19 mouse cellular contexts compared by ENCODE assay signal in the genomic region with DNA sequence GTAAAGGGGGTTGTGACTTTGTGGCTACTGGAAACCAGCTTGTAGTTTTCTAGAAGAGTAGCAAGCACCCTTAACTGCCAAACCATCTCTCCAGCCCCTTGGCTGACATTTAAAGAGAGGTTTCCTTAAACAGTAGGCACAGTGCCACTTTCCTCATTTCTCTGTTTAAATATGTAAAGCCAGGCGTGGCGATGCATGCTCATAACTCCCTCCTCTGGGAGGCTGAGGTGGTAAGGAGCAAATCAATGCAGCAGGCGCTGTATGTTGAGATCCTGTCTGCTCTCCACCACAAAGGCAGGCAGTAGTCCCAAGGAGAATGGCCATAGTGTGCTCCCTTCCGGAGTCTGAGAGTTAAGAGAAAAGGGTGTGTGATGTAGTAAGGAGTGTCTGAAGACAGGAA. TPM values are rescaled to one million over a fixed set of nuclear protein-coding genes. Genes with fewer than 3 reads are reported as not detected.
DNase-seq lines count a peak whose midpoint lies in the region; ATAC-seq and TF ChIP-seq lines count a peak whose summit lies in the region.
"Had no signal": no experiment of that assay in that cellular context is flagged by ENCODE, and none has a peak within 500 bp of the region (broad histone marks: within the 10 kb centered on the region; RNA-seq: fewer than 3 reads in every experiment).

No protein-coding gene starts in this region.

- TF ChIP-seq EP300 in lung, postnatal 0 days (IDR thresholded peaks at IDR 0.05), result no peak

- peak; percentile 57 for DNase-seq in lung, postnatal 0 days (ENCODE audit: low spot score)
- no peak for DNase-seq in lung, postnatal 14 days
- DNase-seq in large intestine, adult 2 months (ENCODE audit: low read depth, low spot score), result peak; percentile 65
- no peak for DNase-seq in heart, adult 11 months
- DNase-seq in thymus, postnatal 0 days (ENCODE audit: low spot score), result no peak
- DNase-seq: adrenal gland, adult 2 months; adrenal gland, postnatal 25 days; cerebellum, adult 2 months; cerebellum, postnatal 10 days; gastrocnemius, postnatal 10 days; heart, adult 2 months; heart, postnatal 14 days had no signal

- peak; percentile 21; the same call in 1 of the 2 replicates for TF ChIP-seq CTCF in lung, postnatal 0 days (IDR thresholded peaks at IDR 0.05)

- H3K27me3 ChIP-seq in lung, postnatal 0 days (replicated peaks; ENCODE audit: insufficient read depth, low read length), result no peaks in the 10 kb centered on the region
- H3K27me3 ChIP-seq in neural tube, embryonic 13.5 days, result no peaks in the 10 kb centered on the region
- no peaks in the 10 kb centered on the region for H3K27me3 ChIP-seq in neural tube, embryonic 15.5 days (replicated peaks)
- H3K27me3 ChIP-seq: CH12.LX; heart, embryonic 15.5 days; hindbrain, embryonic 13.5 days had no signal

- no peak overlapping the region for H3K4me3 ChIP-seq in lung, postnatal 0 days (ENCODE audit: low read depth, low read length)
- H3K4me3 ChIP-seq in neural tube, embryonic 13.5 days, result no peak overlapping the region
- H3K4me3 ChIP-seq in neural tube, embryonic 15.5 days (replicated peaks), result no peak overlapping the region
- H3K4me3 ChIP-seq: heart, adult 2 months; heart, embryonic 15.5 days; hindbrain, embryonic 13.5 days had no signal

- H3K27ac ChIP-seq in lung, postnatal 0 days (ENCODE audit: low read length), result no peak overlapping the region
- no peak overlapping the region for H3K27ac ChIP-seq in neural tube, embryonic 13.5 days (replicated peaks)
- no peak overlapping the region for H3K27ac ChIP-seq in neural tube, embryonic 15.5 days (replicated peaks)
- H3K27ac ChIP-seq: heart, adult 2 months; heart, embryonic 15.5 days; hindbrain, embryonic 13.5 days had no signal

- H3K4me2 ChIP-seq in lung, postnatal 0 days (replicated peaks; ENCODE audit: low read depth, low read length), result no peak overlapping the region
- H3K4me2 ChIP-seq in neural tube, embryonic 13.5 days, result no peak overlapping the region
- no peak overlapping the region for H3K4me2 ChIP-seq in neural tube, embryonic 15.5 days
- H3K4me2 ChIP-seq: heart, embryonic 11.5 days; heart, embryonic 15.5 days; hindbrain, embryonic 13.5 days had no signal

- H3K9me3 ChIP-seq in lung, postnatal 0 days (ENCODE audit: low read length), result no peaks in the 10 kb centered on the region
- H3K9me3 ChIP-seq in neural tube, embryonic 13.5 days, result no peaks in the 10 kb centered on the region
- H3K9me3 ChIP-seq in neural tube, embryonic 15.5 days (replicated peaks), result no peaks in the 10 kb centered on the region
- H3K9me3 ChIP-seq: heart, embryonic 15.5 days; hindbrain, embryonic 13.5 days had no signal

- peaks cover 3% of the 10 kb centered on the region; the same call in 1 of the 2 replicates for H3K4me1 ChIP-seq in lung, postnatal 0 days (ENCODE audit: insufficient read depth, low read depth, low read length)
- H3K4me1 ChIP-seq in neural tube, embryonic 13.5 days (replicated peaks), result peaks cover 21% of the 10 kb centered on the region
- H3K4me1 ChIP-seq in neural tube, embryonic 15.5 days, result peaks cover 22% of the 10 kb centered on the region

- H3K9ac ChIP-seq in lung, postnatal 0 days (replicated peaks; ENCODE audit: low read depth), result no peak overlapping the region
- H3K9ac ChIP-seq in neural tube, embryonic 13.5 days, result peak overlapping the region; percentile 35; the same call in 1 of the 2 replicates
- no peak overlapping the region for H3K9ac ChIP-seq in neural tube, embryonic 15.5 days (replicated peaks)
- H3K9ac ChIP-seq: heart, embryonic 15.5 days; hindbrain, embryonic 13.5 days had no signal

- WGBS in lung, postnatal 0 days, result 42% methylated on average over 4 of the region's 4 CpGs
- 60% methylated on average over 4 of the region's 4 CpGs for WGBS in neural tube, embryonic 13.5 days
- WGBS in neural tube, embryonic 15.5 days, result 60% methylated on average over 4 of the region's 4 CpGs
- 29% methylated on average over 4 of the region's 4 CpGs for WGBS in large intestine, adult 2 months

- H3K36me3 ChIP-seq in lung, postnatal 0 days (ENCODE audit: insufficient read depth, low read length), result no peaks in the 10 kb centered on the region
- no peaks in the 10 kb centered on the region for H3K36me3 ChIP-seq in neural tube, embryonic 13.5 days
- H3K36me3 ChIP-seq in neural tube, embryonic 15.5 days, result no peaks in the 10 kb centered on the region
- H3K36me3 ChIP-seq: heart, embryonic 15.5 days; hindbrain, embryonic 13.5 days had no signal

- no peak for ATAC-seq in lung, postnatal 0 days
- ATAC-seq in neural tube, embryonic 13.5 days (ENCODE audit: low read depth), result no peak
- no peak for ATAC-seq in neural tube, embryonic 15.5 days (ENCODE audit: low FRiP score)
- ATAC-seq: forebrain, embryonic 16.5 days had no signal

RNA-seq across cellular contexts. Expression of a gene that starts 2.9 kb away (rescaled TPM):
- 18.4 and 21.7 TPM in 2 replicates for polyA plus RNA-seq in lung, postnatal 0 days (2015; fragmentation: Nextera tagmentation; extraction: Ambion mirVana)
- polyA plus RNA-seq in neural tube, embryonic 13.5 days (2015; fragmentation: Nextera tagmentation; extraction: Ambion mirVana), result 36.7 and 39.9 TPM in 2 replicates
- polyA plus RNA-seq in neural tube, embryonic 15.5 days (2015; fragmentation: Nextera tagmentation; extraction: Ambion mirVana), result 39.3 and 43.3 TPM in 2 replicates
- 8.2 and 8.6 TPM in 2 replicates for polyA plus RNA-seq in large intestine, adult 2 months (2012; rRNA removed)
- polyA plus RNA-seq in thymus, postnatal 0 days (2015; fragmentation: Nextera tagmentation; extraction: Ambion mirVana), result 15.0 and 16.8 TPM in 2 replicates

Comparison
In these comparisons a context has a peak if more than half of its experiments do, and no peak if none do; other contexts are left out.
1. DNase-seq: peak in lung, postnatal 0 days (single experiment) and large intestine, adult 2 months (single experiment); none in lung, postnatal 14 days (single experiment), heart, adult 11 months (single experiment) and thymus, postnatal 0 days (single experiment).